In the genomic region with DNA sequence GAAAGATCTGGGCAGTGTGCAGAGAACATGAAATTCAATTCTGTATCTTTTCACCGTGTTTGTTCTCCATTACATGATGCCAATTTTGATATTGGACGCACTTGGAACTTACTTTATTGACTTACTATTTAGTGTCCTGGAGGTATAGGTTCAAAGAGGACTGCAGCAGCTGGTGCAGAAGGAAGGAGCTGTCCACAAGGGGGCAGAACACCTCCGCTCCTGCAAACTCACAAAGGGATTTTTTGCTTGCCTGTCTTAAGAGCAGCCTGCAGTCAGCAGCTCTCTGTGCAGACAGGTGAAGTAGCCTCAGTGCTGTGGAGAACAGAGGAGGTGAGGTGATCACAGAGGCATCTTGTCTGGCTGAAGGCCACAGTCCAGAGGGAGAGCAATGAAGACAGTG, we compare ENCODE assay signal across 10 mouse cellular contexts.
DNase-seq lines count a peak whose midpoint lies in the region; ATAC-seq and TF ChIP-seq lines count a peak whose summit lies in the region.
"Had no signal": no experiment of that assay in that cellular context is flagged by ENCODE, and none has a peak within 500 bp of the region (broad histone marks: within the 10 kb centered on the region; RNA-seq: fewer than 3 reads in every experiment).

No protein-coding gene starts in this region.

- TF ChIP-seq POLR2A in liver, adult 2 months (IDR thresholded peaks at IDR 0.05; ENCODE audit: extremely low read depth, insufficient read depth, low read length) = no peak

- H3K9me3 ChIP-seq in liver, embryonic 11.5 days (ENCODE audit: control insufficient read depth, low read length) = no peaks in the 10 kb centered on the region
- H3K9me3 ChIP-seq: forebrain, embryonic 13.5 days; megakaryocyte, embryonic 14.5 days had no signal

- peak; percentile 21; the same call in 1 of the 2 replicates for TF ChIP-seq CTCF in liver, adult 2 months (IDR thresholded peaks at IDR 0.05; ENCODE audit: low read depth, low read length)

- no peak overlapping the region for H3K9ac ChIP-seq in liver, adult 2 months (ENCODE audit: low read depth, low read length)
- H3K9ac ChIP-seq in liver, embryonic 11.5 days (ENCODE audit: low read depth, low read length) = no peak overlapping the region
- H3K9ac ChIP-seq: forebrain, embryonic 13.5 days had no signal

- no peaks in the 10 kb centered on the region for H3K4me1 ChIP-seq in liver, adult 2 months (ENCODE audit: control insufficient read depth, insufficient read depth, low read length)
- H3K4me1 ChIP-seq in liver, embryonic 11.5 days (replicated peaks; ENCODE audit: control insufficient read depth, insufficient read depth, low read length) = no peaks in the 10 kb centered on the region
- H3K4me1 ChIP-seq: forebrain, embryonic 13.5 days; megakaryocyte, embryonic 14.5 days had no signal

- WGBS in liver, adult 2 months = 38% methylated on average over 3 of the region's 3 CpGs
- 35% methylated on average over 3 of the region's 3 CpGs for WGBS in liver, embryonic 11.5 days

- no peaks in the 10 kb centered on the region for H3K79me2 ChIP-seq in liver, adult 2 months (ENCODE audit: control insufficient read depth, insufficient read depth, low read length)

- ATAC-seq in liver, embryonic 11.5 days (replicated peaks; ENCODE audit: low FRiP score) = no peak
- peak; percentile 22 to 69; a peak in 1 of 4 replicates for ATAC-seq in hematopoietic stem cell, adult 5-6 weeks (replicated peaks in 1 of 2; ENCODE audit: insufficient read depth in 1 of 2, low FRiP score in 2 of 2, low TSS enrichment in 1 of 2, low read depth in 1 of 2, poor library complexity in 2 of 2, severe bottlenecking in 2 of 2)
- ATAC-seq in erythroid progenitor cell, adult 5-6 weeks (replicated peaks; ENCODE audit: low FRiP score, poor library complexity, severe bottlenecking) = no peak
- ATAC-seq: forebrain, embryonic 13.5 days had no signal

- no peak overlapping the region for H3K27ac ChIP-seq in liver, adult 2 months (replicated peaks; ENCODE audit: insufficient read depth, low read depth, low read length)
- no peak overlapping the region for H3K27ac ChIP-seq in liver, embryonic 11.5 days (ENCODE audit: low read depth, low read length)
- H3K27ac ChIP-seq: forebrain, embryonic 13.5 days had no signal

- H3K4me3 ChIP-seq in liver, adult 2 months (ENCODE audit: insufficient read depth, low read depth, low read length) = no peak overlapping the region
- no peak overlapping the region for H3K4me3 ChIP-seq in liver, embryonic 11.5 days (ENCODE audit: low read depth, low read length)
- H3K4me3 ChIP-seq: forebrain, embryonic 13.5 days; megakaryocyte, embryonic 14.5 days had no signal

- H3K36me3 ChIP-seq in liver, adult 2 months (ENCODE audit: control insufficient read depth, insufficient read depth, low read length) = no peaks in the 10 kb centered on the region
- H3K36me3 ChIP-seq in liver, embryonic 11.5 days (ENCODE audit: control insufficient read depth, insufficient read depth, low read length) = no peaks in the 10 kb centered on the region

- H3K27me3 ChIP-seq in liver, adult 2 months (ENCODE audit: control insufficient read depth, insufficient read depth, low read length) = no peaks in the 10 kb centered on the region
- no peaks in the 10 kb centered on the region for H3K27me3 ChIP-seq in liver, embryonic 11.5 days (replicated peaks; ENCODE audit: control insufficient read depth, insufficient read depth, low read length)
- H3K27me3 ChIP-seq: forebrain, embryonic 13.5 days; megakaryocyte, embryonic 14.5 days had no signal

- DNase-seq in embryo, embryonic 11.5 days (ENCODE audit: low read depth, low spot score) = peak; percentile 4
- no peak for DNase-seq in embryo, embryonic 10 days (ENCODE audit: low spot score)
- peak; percentile 5 for DNase-seq in liver, adult 2 months (ENCODE audit: extremely low read depth, low read depth, low spot score)
- DNase-seq in liver, embryonic 11.5 days (ENCODE audit: low spot score) = no peak
- peak; percentile 34 to 61 for DNase-seq in thymus, postnatal 10 days (ENCODE audit: low spot score in 2 of 2)
- DNase-seq in adrenal gland, adult 2 months = no peak

- H3K4me2 ChIP-seq in liver, embryonic 11.5 days = no peak overlapping the region
- H3K4me2 ChIP-seq: forebrain, embryonic 13.5 days had no signal

Comparison
In these comparisons a context has a peak if more than half of its experiments do, and no peak if none do; other contexts are left out.
1. DNase-seq: peak in embryo, embryonic 11.5 days (single experiment), liver, adult 2 months (single experiment) and thymus, postnatal 10 days (2 of 2); none in embryo, embryonic 10 days (single experiment), liver, embryonic 11.5 days (single experiment) and adrenal gland, adult 2 months (single experiment).
2. ATAC-seq: peak in hematopoietic stem cell, adult 5-6 weeks (2 of 2); none in liver, embryonic 11.5 days (single experiment) and erythroid progenitor cell, adult 5-6 weeks (single experiment).